Mouse (Mus musculus) small intestine, adult 2 months (tissue): ENCODE results near the gene Znhit3. TPM values are rescaled to one million over a fixed set of nuclear protein-coding genes. Genes with fewer than 3 reads are reported as not detected.
A peak's percentile ranks its signal among the peaks of the same experiment; 100 is the strongest.

Experiments
- H3K27ac ChIP-seq: fragments of 200-500 bp; 2 replicates; pipeline ENCODE4 v1.5.1; 2012; ENCODE audit warnings: low read depth, low read length, control low read depth, inconsistent platforms; ENCODE audit not compliant: insufficient read depth
- H3K27me3 ChIP-seq: fragments of 200-500 bp; 2 replicates; pipeline ENCODE4 v1.6.1; 2012; ENCODE audit warnings: mild to moderate bottlenecking, moderate library complexity, low read length, inconsistent platforms; ENCODE audit not compliant: control insufficient read depth, insufficient read depth
- H3K36me3 ChIP-seq: fragments of 200-500 bp; 2 replicates; pipeline ENCODE4 v1.6.1; 2012; ENCODE audit warnings: mild to moderate bottlenecking, low read length, control low read depth, inconsistent platforms; ENCODE audit not compliant: control insufficient read depth, insufficient read depth
- H3K4me1 ChIP-seq: fragments of 200-500 bp; 2 replicates; pipeline ENCODE4 v1.6.1; 2012; ENCODE audit warnings: low read length, inconsistent platforms, mixed read lengths; ENCODE audit not compliant: control insufficient read depth, insufficient read depth, insufficient read length
- H3K4me3 ChIP-seq: fragments of 200-500 bp; 2 replicates; pipeline ENCODE4 v1.5.1; 2012; ENCODE audit warnings: low read depth, mild to moderate bottlenecking, control low read depth, inconsistent platforms, low read length, moderate library complexity
- CTCF ChIP-seq: fragments of 200-500 bp; IDR thresholded peaks from 2 replicates; pipeline ENCODE4 v1.5.1; 2012; ENCODE audit warnings: low read depth, mild to moderate bottlenecking, control low read depth, inconsistent platforms, low read length, moderate library complexity, mixed read lengths; ENCODE audit not compliant: insufficient replicate concordance, insufficient read length; ENCODE audit errors: extremely low read depth
- POLR2A ChIP-seq: fragments of 200-500 bp; IDR thresholded peaks from 2 replicates; pipeline ENCODE4 v1.6.1; 2012; ENCODE audit warnings: low read depth, mild to moderate bottlenecking, control low read depth, inconsistent platforms, low read length, moderate library complexity
- WGBS: fragments of 180-500 bp; shearing (Covaris S2); methylation state at CpG from one replicate; pipeline ENCODE4 v1.1.7; 2018; 5-methylcytosine and 5-hydroxymethylcytosine counted together
- polyA plus RNA-seq: library from polyadenylated mRNA; depleted of rRNA; stranded (reverse); fragments of >200 nt; gene quantifications from 2 replicates; pipeline ENCODE4 v1.2.3, GENCODE M21; 2012; rRNA removed

The Znhit3 gene
- 3.3 and 4.3 TPM in 2 replicates for polyA plus RNA-seq

- Histone ChIP-seq H3K27me3 (no peaks in the 10 kb centered on the region), H3K4me1 (peaks cover 4% of the 10 kb centered on the region; the same call in 1 of the 2 replicates), H3K4me3 (peak within 1 kb of the TSS; percentile 96), H3K27ac (no peak within 1 kb of the TSS), H3K36me3 (peaks cover 7% of the 10 kb centered on the region)
- 3% methylated on average over 34 of the region's 34 CpGs for WGBS
- TF ChIP-seq POLR2A: no peak
- no peak for TF ChIP-seq CTCF
These were observed at the start of gene Znhit3 for GRCm38 (mm10) chr11:84916053-84916702. Gene Znhit3, minus strand, starts transcription at chr11:84916366.

GRCm38 (mm10) chr11:84963556-84963955 lies 47.4 kb upstream of the Znhit3 start:
- Histone ChIP-seq H3K36me3 (peaks cover 5% of the 10 kb centered on the region; the same call in 1 of the 2 replicates), H3K27ac (no peak overlapping the region), H3K4me1 (peaks cover 59% of the 10 kb centered on the region), H3K4me3 (no peak overlapping the region), H3K27me3 (no peaks in the 10 kb centered on the region)
- TF ChIP-seq CTCF (no peak), POLR2A (no peak)
- 65% methylated on average over 3 of the region's 3 CpGs for WGBS

- peaks cover 60% of the 10 kb centered on the region for H3K4me1 ChIP-seq
- H3K27me3 ChIP-seq: no peaks in the 10 kb centered on the region
- H3K27ac ChIP-seq: 0 out of 2 replicates have a peak overlapping the region, but pooled peaks have one; percentile 16
- TF ChIP-seq POLR2A: no peak
- no peak for TF ChIP-seq CTCF
- H3K4me3 ChIP-seq: no peak overlapping the region
- H3K36me3 ChIP-seq: peaks cover 5% of the 10 kb centered on the region; the same call in 1 of the 2 replicates
- 19% methylated on average over 4 of the region's 4 CpGs for WGBS
These were observed 46.4 kb upstream of the Znhit3 start for GRCm38 (mm10) chr11:84962536-84962935.

DNA sequence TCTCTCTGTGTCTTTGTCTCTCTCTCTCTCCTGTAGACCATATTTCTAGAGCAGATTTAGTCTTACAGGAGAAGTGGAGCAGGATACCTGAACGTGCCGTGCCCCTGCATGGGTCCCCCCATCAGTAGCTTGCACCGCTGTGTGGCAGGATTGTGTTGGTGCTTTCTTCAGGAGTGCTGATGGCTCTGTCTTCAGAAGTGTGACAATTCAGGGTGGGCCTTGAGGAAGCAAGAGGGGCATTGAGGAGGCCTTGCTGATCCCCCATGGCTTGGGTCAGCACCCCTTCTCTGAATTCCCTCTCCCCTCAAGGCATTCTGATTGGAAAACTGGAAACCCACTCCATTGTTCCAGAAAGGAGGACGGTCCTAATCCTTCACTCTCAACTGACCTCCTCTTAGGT lies 45.4 kb upstream of the Znhit3 start:
- 93% methylated on average over 4 of the region's 4 CpGs for WGBS

GRCm38 (mm10) chr11:84960780-84961179 lies 44.6 kb upstream of the Znhit3 start:
- 75% methylated on average over 6 of the region's 6 CpGs for WGBS
- TF ChIP-seq POLR2A: no peak
- TF ChIP-seq CTCF: no peak
- Histone ChIP-seq H3K27ac (no peak overlapping the region), H3K36me3 (peaks cover 5% of the 10 kb centered on the region; the same call in 1 of the 2 replicates), H3K27me3 (no peaks in the 10 kb centered on the region), H3K4me3 (no peak overlapping the region), H3K4me1 (peaks cover 56% of the 10 kb centered on the region)

More for the DNA sequence above, 45.4 kb upstream of the Znhit3 start:
- H3K36me3 ChIP-seq: peaks cover 5% of the 10 kb centered on the region; the same call in 1 of the 2 replicates
- H3K4me1 ChIP-seq: peaks cover 58% of the 10 kb centered on the region
- H3K27ac ChIP-seq: no peak overlapping the region
- H3K27me3 ChIP-seq: no peaks in the 10 kb centered on the region
- TF ChIP-seq CTCF: no peak
- no peak for TF ChIP-seq POLR2A
- H3K4me3 ChIP-seq: no peak overlapping the region

DNA sequence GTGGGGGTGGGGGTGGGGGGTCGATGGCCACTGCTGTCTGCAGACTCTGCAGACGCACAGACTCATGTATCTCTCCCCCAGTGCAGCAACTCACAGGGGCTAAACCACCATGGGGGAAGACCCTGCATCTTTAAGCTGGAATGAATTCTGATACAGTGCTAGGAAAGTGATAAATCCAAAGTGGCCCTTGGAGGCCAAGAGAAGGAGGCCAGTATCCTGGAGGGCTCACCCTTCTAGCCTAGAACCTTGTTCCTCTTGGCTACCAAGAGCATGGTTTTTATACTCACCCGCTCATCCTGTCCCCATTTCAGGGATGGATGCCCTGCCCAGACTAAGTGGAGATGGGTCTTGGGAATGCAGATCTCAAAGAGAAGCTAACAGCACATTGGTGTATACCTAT lies 44.1 kb upstream of the Znhit3 start:
- TF ChIP-seq CTCF: no peak
- TF ChIP-seq POLR2A: no peak
- Histone ChIP-seq H3K27me3 (no peaks in the 10 kb centered on the region), H3K27ac (no peak overlapping the region), H3K4me1 (peaks cover 53% of the 10 kb centered on the region), H3K4me3 (0 out of 2 replicates have a peak overlapping the region, but pooled peaks have one; percentile 44), H3K36me3 (peaks cover 5% of the 10 kb centered on the region; the same call in 1 of the 2 replicates)
- WGBS: 68% methylated on average over 3 of the region's 3 CpGs

DNA sequence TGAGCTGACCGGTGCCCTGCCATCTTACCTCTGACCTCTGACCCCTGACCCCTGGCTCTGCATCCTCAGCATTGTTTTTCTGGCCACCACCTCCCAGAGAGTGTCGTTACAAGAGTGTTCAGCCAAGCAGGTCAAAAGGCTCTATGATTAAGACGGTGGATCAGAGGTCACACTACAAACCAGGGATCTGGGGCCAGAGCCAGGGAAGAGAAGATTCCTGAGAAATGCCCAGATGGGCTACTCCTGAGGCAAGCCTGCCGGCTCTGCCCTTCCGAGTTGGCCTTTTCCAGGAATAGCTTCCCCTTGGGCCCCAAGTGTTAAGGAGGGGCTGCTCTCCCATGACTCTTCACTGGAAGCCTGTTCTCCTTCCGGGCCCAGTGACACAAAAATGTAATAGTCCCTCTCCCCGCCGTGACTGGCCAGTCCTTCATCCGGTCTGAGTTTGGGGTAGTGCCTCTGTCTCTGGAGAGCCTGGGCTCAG lies 43.6 kb upstream of the Znhit3 start:
- peak overlapping the region; percentile 44 for H3K4me3 ChIP-seq
- peaks cover 55% of the 10 kb centered on the region for H3K4me1 ChIP-seq
- H3K27me3 ChIP-seq: no peaks in the 10 kb centered on the region
- 12% methylated on average over 9 of the region's 9 CpGs for WGBS
- TF ChIP-seq POLR2A (no peak), CTCF (no peak)
- peak overlapping the region; percentile 69 for H3K27ac ChIP-seq
- H3K36me3 ChIP-seq: peaks cover 5% of the 10 kb centered on the region; the same call in 1 of the 2 replicates
